Mouse (Mus musculus): ENCODE measurements around the gene AI413582. TPM values are rescaled to one million over a fixed set of nuclear protein-coding genes. Genes with fewer than 3 reads are reported as not detected.

The AI413582 gene
- polyA plus RNA-seq, 1 experiment from 2014 or later: 21.8 TPM

DNA sequence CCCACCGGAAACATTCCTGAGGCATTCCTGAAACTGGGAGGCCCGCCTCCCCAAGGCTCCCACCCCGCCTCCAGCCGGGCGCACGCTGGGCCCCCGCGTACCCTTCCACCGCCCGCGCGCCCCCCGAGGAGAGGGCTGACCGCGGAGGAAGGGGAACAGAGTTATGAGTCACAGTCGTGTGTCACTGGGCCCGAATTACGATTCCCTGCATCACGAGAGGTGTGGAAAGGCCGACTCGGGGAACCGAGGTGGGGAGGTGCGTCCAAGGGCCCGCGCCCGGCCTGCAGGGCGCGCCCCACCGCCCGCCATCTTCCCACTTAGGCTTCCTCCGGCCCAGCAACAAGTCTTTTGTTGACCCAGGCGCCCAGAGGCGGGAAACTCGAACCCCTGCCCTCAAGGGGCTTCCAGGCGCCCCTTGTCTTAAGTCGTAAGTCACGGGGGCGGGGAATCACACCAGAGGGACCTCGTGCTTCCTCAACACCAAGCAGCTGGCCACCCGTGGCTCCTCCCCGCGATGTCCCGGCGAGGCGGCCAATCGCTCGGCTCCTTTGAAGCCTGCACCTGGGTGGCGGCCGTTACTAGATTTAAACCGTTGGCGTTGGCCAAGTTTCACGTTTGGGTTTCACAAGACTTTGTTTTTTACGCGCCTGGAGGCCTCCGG lies 9.9 kb downstream of the AI413582 start:
- H3K27ac ChIP-seq (ENCODE audit: low read depth): peak overlapping the region; percentile 96
- no peaks in the 10 kb centered on the region for H3K9me3 ChIP-seq (ENCODE audit: low read depth, low read length)
- peaks cover 13% of the 10 kb centered on the region; the same call in 1 of the 2 replicates for H3K4me1 ChIP-seq (ENCODE audit: insufficient read depth)
- peak; percentile 58 for ATAC-seq (ENCODE audit: insufficient read depth)
- peaks cover 6% of the 10 kb centered on the region for H3K36me3 ChIP-seq (ENCODE audit: insufficient read depth)
- WGBS: 0% methylated on average over 44 of the region's 55 CpGs
- H3K4me2 ChIP-seq: peak overlapping the region; percentile 89
- no peak for TF ChIP-seq CTCF (IDR thresholded peaks at IDR 0.05; ENCODE audit: low read depth)
- peak overlapping the region; percentile 82 for H3K4me3 ChIP-seq (ENCODE audit: low read depth, low read length)
- H3K9ac ChIP-seq: peak overlapping the region; percentile 64
- no peaks in the 10 kb centered on the region for H3K27me3 ChIP-seq (ENCODE audit: insufficient read depth, low read length)
- peak; percentile 91 for DNase-seq

- TF ChIP-seq CTCF (IDR thresholded peaks at IDR 0.05; ENCODE audit: low read depth): no peak
- Histone ChIP-seq H3K9ac (peak overlapping the region; percentile 64), H3K36me3 (ENCODE audit: insufficient read depth) (peaks cover 2% of the 10 kb centered on the region; the same call in 1 of the 2 replicates), H3K4me3 (ENCODE audit: low read depth, low read length) (peak overlapping the region; percentile 82), H3K27ac (ENCODE audit: low read depth) (peak overlapping the region; percentile 96), H3K9me3 (ENCODE audit: low read depth, low read length) (no peaks in the 10 kb centered on the region), H3K4me2 (peak overlapping the region; percentile 89), H3K27me3 (ENCODE audit: insufficient read depth, low read length) (no peaks in the 10 kb centered on the region), H3K4me1 (ENCODE audit: insufficient read depth) (peaks cover 13% of the 10 kb centered on the region; the same call in 1 of the 2 replicates)
- 2% methylated on average over 35 of the region's 39 CpGs for WGBS
- ATAC-seq (ENCODE audit: insufficient read depth) (peak; percentile 37), DNase-seq (peak; percentile 85)
These were observed 10.5 kb downstream of the AI413582 start for GRCm38 (mm10) chr17:27555075-27555511.

DNA sequence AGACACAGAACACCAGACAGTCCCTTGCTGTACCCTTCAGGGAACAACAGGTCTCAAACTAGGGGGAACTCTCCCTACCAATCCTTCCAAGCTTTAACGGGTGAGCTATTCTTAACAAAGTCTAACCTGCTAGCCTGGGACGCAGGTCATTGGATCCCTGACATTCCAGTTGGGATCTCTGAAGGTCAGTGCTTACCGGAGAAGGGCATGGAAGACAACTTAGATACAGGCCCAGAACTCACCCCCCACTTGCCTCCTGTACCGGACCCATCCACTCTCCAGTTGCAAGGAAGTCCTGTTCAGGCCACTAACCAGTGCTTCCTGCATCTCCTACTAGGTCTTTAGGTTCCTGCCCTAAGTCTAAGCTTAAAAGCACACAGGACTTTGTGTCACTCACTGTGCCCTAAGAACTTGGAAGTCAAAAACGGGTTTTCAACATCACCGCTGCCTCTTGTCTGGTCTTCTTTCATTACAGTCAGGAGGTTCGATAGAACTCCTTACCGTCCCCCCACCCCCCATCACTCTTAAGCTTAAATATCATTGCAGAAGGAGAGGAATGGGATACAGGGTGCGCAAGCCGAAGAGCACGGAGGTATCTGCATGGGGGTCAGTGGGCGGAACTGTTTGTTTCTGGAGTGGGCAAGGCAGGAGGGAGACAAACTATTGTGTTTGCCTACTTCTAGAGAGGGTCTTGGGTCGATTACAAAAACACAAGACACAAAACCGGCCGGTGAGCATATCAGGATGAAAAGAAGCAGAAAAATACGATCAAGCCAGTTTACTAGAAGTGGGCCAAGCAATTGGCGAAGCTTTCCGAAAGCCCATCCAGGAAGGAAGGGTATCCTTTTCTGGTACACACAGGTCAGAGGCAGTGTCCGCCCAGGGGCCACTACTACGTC lies 11.2 kb downstream of the AI413582 start:
- no peaks in the 10 kb centered on the region for H3K36me3 ChIP-seq (ENCODE audit: insufficient read depth)
- H3K27me3 ChIP-seq (ENCODE audit: insufficient read depth, low read length): no peaks in the 10 kb centered on the region
- DNase-seq: no peak
- no peak for TF ChIP-seq CTCF (IDR thresholded peaks at IDR 0.05; ENCODE audit: low read depth)
- H3K4me2 ChIP-seq: peak overlapping the region; percentile 89
- peak overlapping the region; percentile 64 for H3K9ac ChIP-seq
- WGBS: 43% methylated on average over 20 of the region's 20 CpGs
- H3K27ac ChIP-seq (ENCODE audit: low read depth): peak overlapping the region; percentile 96
- peak overlapping the region; percentile 82 for H3K4me3 ChIP-seq (ENCODE audit: low read depth, low read length)
- H3K9me3 ChIP-seq (ENCODE audit: low read depth, low read length): no peaks in the 10 kb centered on the region
- ATAC-seq (ENCODE audit: insufficient read depth): no peak
- peaks cover 13% of the 10 kb centered on the region; the same call in 1 of the 2 replicates for H3K4me1 ChIP-seq (ENCODE audit: insufficient read depth)

DNA sequence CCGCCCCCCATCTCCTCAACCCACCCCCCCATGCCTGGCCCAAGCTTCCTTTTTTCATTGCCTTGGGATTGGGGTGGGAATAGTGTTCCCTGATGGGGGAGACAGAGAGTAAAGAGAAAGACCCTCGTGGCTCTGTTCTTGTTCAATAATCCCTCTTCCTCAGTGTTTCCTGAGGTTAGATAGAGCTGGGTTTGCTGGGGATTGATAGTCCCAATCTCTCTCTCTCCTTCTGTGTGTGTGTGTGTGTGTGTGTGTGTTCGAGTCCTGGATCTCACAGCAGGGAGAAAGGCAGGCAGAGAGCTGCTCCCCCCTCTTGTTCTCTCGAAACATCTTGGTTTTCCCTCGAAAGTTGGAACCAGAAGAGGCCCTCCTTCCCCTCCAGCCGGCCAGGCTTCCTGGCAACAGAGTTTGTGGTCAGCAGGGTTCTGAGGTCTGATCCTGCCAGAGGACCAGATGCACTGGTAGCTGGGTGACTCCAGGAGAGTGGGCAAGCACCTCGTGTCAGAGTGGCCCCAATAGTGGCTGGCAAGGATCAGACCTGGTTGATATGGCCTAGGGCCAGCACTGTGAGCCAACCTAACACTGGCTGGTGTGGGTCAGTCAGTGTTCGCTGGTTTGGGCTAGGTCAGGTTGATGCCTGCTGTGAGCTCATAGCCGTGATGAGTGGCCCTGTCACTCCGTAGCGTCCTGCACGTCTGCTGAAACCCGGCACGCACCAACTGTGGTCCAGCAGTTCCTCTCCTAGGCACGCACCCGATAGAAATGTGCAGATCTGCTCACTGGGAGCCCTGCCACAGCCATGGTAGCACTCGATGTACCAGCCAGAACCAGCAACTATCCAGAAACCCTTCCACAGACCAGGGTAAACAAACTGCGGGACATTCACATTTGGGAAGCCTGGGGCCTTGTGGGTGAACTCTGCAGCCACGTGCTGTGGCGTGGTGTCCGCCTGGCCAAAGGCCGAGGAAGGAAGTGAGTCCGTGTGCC lies 13.0 kb downstream of the AI413582 start:
- no peak overlapping the region for H3K4me3 ChIP-seq (ENCODE audit: low read depth, low read length)
- 77% methylated on average over 23 of the region's 23 CpGs for WGBS
- H3K27me3 ChIP-seq (ENCODE audit: insufficient read depth, low read length): no peaks in the 10 kb centered on the region
- H3K9me3 ChIP-seq (ENCODE audit: low read depth, low read length): no peaks in the 10 kb centered on the region
- no peak overlapping the region for H3K9ac ChIP-seq
- no peak for DNase-seq
- TF ChIP-seq CTCF (IDR thresholded peaks at IDR 0.05; ENCODE audit: low read depth): no peak
- H3K4me1 ChIP-seq (ENCODE audit: insufficient read depth): 0 out of 2 replicates have a peak, but pooled peaks cover 4% of the 10 kb centered on the region
- ATAC-seq (ENCODE audit: insufficient read depth): no peak
- H3K4me2 ChIP-seq: no peak overlapping the region
- no peak overlapping the region for H3K27ac ChIP-seq (ENCODE audit: low read depth)
- H3K36me3 ChIP-seq (ENCODE audit: insufficient read depth): no peaks in the 10 kb centered on the region

- Histone ChIP-seq H3K9me3 (ENCODE audit: low read depth, low read length) (no peaks in the 10 kb centered on the region), H3K4me1 (ENCODE audit: insufficient read depth) (0 out of 2 replicates have a peak, but pooled peaks cover 4% of the 10 kb centered on the region), H3K27me3 (ENCODE audit: insufficient read depth, low read length) (no peaks in the 10 kb centered on the region), H3K9ac (no peak overlapping the region), H3K36me3 (ENCODE audit: insufficient read depth) (no peaks in the 10 kb centered on the region), H3K4me2 (no peak overlapping the region), H3K27ac (ENCODE audit: low read depth) (no peak overlapping the region), H3K4me3 (ENCODE audit: low read depth, low read length) (no peak overlapping the region)
- DNase-seq: no peak
- TF ChIP-seq CTCF (IDR thresholded peaks at IDR 0.05; ENCODE audit: low read depth): no peak
- ATAC-seq (ENCODE audit: insufficient read depth): no peak
- 65% methylated on average over 10 of the region's 10 CpGs for WGBS
These were observed 14.1 kb downstream of the AI413582 start for GRCm38 (mm10) chr17:27551393-27551940.

- H3K9ac ChIP-seq: no peak overlapping the region
These were observed 16.3 kb downstream of the AI413582 start for GRCm38 (mm10) chr17:27549234-27549633.

More at GRCm38 (mm10) chr17:27549234-27549633, 16.3 kb downstream of the AI413582 start:
- no peak for ATAC-seq (ENCODE audit: insufficient read depth)
- no peak for DNase-seq
- Histone ChIP-seq H3K9me3 (ENCODE audit: low read depth, low read length) (no peaks in the 10 kb centered on the region), H3K4me1 (ENCODE audit: insufficient read depth) (no peaks in the 10 kb centered on the region), H3K27me3 (ENCODE audit: insufficient read depth, low read length) (no peaks in the 10 kb centered on the region), H3K36me3 (ENCODE audit: insufficient read depth) (no peaks in the 10 kb centered on the region), H3K27ac (ENCODE audit: low read depth) (no peak overlapping the region), H3K4me3 (ENCODE audit: low read depth, low read length) (no peak overlapping the region), H3K4me2 (no peak overlapping the region)
- WGBS: 48% methylated on average over 8 of the region's 8 CpGs
- TF ChIP-seq CTCF (IDR thresholded peaks at IDR 0.05; ENCODE audit: low read depth): no peak

All from lung, embryonic 14.5 days (tissue).